Mouse (Mus musculus) bone marrow macrophage, adult 2 months (primary cell): Measurements from ENCODE around the gene Chpt1.

ENCODE experiments used
- CTCF ChIP-seq: IDR thresholded peaks from 2 replicates; pipeline ENCODE4 v1.5.1; 2012; ENCODE audit warnings: low read depth, mild to moderate bottlenecking, low read length, moderate library complexity
- POLR2A ChIP-seq: IDR thresholded peaks from 2 replicates; pipeline ENCODE4 v1.6.1; 2012; ENCODE audit warnings: mild to moderate bottlenecking, low read depth, low read length, borderline replicate concordance

DNA sequence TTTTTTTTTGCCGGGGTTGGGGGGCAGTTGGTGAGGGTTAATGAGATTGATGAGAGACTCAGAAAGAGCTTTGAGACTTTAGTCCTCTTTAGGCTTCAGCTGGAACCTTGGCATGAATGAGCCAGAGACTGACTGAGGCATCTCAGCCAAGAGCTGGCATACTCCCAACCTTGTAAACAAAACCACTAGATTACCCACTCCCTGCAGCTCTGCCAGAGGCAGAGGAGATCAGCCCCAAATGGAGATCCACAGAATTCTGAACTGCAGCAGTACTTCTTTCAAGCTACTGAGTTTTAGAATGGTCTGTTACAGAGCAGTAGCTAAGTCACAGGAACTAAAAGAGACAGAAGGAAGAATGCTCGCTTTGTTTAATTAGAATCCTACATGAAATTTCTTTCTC, 52.7 kb downstream of the Chpt1 start:
- no peak for TF ChIP-seq CTCF
- TF ChIP-seq POLR2A: no peak
